Mouse (Mus musculus): ENCODE data around the gene Cd109.

Gene Cd109

GRCm38 (mm10) chr9:78646008-78646777, 30.8 kb downstream of the Cd109 start:
- peak; percentile 72 to 89 for DNase-seq

DNA sequence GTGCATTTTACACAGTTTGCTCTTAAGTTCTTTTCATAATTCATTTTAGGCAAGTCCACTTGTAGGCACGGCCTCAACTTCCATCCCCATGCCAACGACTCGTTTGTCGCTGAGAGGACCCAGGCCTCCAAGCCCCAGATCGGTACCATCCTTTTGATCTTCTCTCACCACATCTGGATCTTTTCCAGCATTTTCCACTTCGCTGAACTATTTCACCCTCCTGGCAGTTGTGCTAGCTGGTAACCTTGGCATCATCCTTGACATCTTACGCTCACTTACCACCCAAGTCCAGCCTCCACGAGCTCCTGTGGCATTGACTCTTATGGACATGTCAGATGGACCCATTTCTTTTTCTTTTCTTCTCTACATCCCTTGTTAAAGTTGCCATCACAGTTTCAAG, 33.3 kb downstream of the Cd109 start:
- DNase-seq: peak; percentile 20 to 24

GRCm38 (mm10) chr9:78649398-78649797, 34.1 kb downstream of the Cd109 start:
- DNase-seq: no peak

GRCm38 (mm10) chr9:78657564-78657963, 42.2 kb downstream of the Cd109 start:
- DNase-seq: no peak

DNA sequence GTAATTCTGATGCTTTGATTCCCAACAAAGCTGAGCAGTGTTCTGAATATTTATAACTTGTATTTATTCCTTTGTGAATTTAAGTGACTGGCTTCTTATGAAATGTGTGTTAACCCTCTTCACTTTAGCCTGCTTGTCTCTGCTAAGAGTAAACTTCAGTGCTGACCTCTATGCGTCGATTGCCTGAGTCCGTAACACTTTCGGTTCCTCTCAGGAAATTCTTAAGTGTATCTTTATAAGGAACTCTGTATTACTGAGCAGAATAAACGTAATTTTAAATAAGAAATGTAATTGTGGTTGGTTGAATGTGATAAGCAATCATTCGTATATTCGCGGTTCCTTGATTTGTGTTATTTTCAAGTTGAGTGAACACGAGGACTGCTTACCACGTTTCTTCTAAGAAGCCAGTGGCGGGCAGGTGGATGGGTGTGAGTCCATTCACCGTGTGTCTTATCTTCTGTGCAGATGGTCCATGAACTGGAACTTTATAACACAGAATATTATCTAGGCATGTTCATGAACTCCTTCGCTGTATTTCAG, 56.2 kb downstream of the Cd109 start:
- DNase-seq: no peak

GRCm38 (mm10) chr9:78700691-78701090, 85.3 kb downstream of the Cd109 start:
- peak; percentile 82 to 89 for DNase-seq

- DNase-seq: peak; percentile 4
Measured at GRCm38 (mm10) chr9:78702509-78703239, 87.3 kb downstream of the Cd109 start.

DNA sequence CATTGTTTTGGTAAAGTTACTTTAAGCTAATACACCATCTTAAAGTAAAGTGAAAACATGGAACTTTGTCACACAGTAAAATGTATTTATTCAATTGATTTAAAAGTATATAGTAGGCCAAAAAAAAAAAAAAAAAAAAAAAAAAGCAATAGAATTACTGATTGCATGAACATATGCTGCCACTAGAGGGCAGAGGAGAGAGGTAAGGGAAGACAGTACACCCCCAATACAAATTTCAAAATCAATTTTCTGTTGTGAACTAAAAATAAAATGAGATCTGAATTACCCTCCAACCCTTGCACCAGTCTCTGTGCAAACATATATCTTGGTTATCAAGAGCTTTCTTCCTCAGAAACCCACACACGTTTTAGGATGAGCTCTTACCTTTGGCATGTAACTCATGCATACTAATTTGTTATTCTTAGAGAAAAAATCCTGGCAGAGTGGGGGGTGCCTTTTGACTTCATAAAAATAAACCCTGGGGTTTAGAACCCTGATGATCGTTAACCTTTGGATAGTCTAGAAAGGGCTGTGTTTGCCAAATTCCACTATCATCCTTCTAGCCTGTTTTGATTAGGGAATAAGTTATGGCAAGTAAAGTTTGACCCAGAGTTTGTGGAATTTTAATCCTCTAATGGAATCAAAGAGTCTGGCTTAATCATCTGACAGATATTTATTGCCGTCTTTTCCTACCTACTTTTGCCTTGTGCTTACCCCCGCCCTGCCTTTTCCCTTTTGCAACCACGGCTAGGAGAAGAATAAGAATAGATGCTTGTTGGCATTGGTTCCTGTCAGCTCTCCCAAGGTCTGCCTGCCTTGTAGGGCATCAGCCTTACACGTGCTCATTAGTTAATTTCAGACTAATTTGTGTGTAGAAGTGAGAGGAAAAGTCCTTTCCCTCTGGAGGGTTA, 105.8 kb downstream of the Cd109 start:
- no peak for DNase-seq

DNA sequence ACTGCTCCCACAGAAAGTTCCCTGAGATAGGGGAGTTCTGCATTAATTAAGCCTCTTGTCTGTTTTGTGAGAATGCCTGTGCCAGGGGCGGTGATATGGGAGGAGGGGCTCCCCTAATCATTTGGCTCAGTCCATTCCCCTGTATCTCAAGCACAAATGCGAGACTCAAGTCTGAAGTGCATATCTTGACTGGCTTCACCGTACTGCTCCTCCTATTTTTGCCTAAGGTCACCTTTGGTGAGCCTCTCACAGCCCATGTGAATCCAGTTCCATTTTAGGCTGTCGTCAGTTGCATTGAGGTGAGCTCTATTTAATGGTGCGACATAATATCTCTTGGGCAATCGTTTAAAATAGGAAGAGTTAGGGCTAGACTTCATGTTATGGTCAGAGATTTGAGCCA, 116.6 kb downstream of the Cd109 start:
- DNase-seq: no peak

- no peak for DNase-seq
Measured at GRCm38 (mm10) chr9:78735519-78735918, 120.2 kb downstream of the Cd109 start.

DNA sequence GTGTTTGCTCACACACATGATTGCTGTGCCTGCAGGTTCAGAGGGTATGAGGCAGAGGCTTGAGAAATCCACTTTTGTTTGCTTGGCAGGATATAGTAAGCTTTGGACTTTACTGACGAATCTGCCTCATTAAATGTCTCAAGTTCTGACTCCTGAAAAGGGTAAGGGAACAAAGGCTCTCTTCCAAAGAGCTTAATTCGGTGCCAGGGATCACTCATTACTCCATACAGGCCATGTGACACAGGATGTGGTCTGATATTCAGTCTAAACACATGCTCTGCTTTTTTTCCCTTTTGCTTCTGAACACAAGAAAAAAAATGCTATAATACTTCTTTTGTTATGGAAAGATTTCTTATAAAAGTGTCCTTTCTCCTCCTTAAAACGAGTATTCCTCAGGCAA, 126.7 kb downstream of the Cd109 start:
- DNase-seq: no peak

DNA sequence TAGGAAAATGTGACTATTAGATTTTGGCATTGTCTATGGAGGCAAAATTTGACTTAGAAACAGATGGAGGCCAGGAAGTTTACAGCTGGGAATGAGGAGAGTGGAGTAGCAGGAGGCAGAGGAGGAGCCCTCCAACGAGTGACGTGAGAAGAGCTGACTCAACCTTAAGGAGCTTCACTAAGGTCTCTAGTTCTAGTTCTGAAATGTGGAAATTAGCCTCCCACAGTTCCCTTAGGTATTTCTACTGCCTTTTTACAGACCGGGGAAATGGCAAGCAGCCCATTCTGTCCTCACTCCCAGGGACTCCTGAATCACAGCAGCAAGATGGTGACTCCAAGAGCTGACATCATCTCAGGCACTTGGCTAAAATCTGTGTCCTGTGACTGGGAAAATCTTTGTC, 134.9 kb downstream of the Cd109 start:
- peak; percentile 4 to 16 for DNase-seq
